Mouse (Mus musculus) monocyte, adult 5-6 weeks (primary cell): ENCODE measurements at regions not wholly inside any gene's neighbourhood (a gene's known extent, or its start where the extent isn't known, plus 50 kb on each side); places are given as distances from the start of the nearest gene placed in this dataset.

Source experiments
- ATAC-seq: fragments of 153-309, 156-312 bp; replicated peaks from 2 replicates; pipeline ENCODE4 v1.8.0; 2017; ENCODE audit warnings: mild to moderate bottlenecking; ENCODE audit not compliant: low TSS enrichment, insufficient number of reproducible peaks, severe bottlenecking, poor library complexity, low FRiP score

GRCm38 (mm10) chr5:52092273-52092672, 98.0 kb downstream of the Dhx15 start:
- ATAC-seq, result no peak

- no peak for ATAC-seq
These were observed 102.2 kb downstream of the Dhx15 start for GRCm38 (mm10) chr5:52088131-52088530.

DNA sequence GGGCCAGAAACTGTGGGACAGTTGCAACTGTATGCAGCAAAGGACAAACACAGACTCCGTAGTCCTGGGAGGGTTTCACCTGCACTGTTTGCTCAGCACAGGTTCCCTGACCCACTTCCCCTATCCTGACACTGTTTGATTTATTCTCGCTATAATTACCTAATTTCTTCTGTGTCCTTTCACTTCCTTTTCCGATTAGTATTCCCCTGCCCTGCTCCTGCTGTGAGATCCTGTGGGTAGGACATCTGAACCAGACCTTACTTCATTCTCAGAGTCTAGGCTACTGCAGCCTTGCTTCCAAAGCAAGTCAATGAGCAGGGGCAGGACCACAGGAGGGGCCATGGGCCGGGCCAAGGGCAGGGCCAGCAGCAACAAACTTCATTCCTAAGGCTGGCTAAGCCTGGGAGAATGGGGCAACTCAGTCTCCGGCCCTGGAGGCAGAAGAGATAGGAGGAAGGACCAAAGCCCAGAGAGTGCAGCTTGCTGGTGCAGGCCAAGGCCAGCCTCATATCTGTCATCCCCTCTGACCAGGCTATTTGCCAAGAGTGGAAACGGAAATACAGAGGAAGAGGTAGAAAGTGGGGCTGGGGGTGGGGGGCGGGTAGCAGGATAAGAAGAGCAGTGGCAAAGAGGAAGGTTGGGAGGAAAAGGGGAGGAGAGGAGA, 103.4 kb downstream of the Dhx15 start:
- peak; percentile 27; the same call in 1 of the 2 replicates for ATAC-seq

DNA sequence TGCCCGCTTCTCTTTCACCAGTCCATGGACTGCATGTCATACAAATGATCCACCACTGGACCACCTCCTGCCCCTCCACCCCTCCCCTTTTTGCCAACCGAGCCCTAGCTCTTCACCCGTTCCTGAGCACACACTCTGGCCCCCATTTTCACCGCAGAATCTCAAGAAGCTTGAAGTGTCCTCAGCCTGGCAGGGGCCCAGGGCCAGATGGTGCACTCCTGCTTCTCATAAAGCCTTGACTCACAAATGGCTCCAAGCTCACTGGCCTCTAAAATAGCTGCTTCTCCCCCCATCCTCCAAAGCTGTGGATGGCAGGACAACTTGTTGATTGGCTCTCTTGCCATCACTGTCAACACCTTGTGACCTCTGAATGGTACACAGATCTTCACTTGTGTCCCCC, 110.0 kb downstream of the Dhx15 start:
- no peak for ATAC-seq

DNA sequence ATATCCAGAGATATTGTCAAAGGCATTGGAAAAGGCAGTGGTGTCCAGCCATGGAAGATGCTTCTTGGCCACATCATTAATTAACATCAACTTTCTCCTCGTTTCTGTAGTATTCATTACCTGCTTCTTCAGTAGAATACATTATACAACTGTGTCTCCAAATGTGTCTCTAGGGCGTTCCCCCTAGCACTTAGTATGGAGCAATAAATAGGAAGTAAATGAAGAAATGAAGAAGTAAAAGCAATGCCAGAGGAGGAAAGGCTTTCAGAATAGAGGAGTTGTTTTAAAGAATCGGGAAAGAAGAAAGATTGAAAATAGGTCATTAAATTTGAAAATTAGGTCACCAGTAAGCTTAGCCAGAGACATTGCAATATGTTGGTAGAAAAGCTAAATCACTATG, 112.6 kb downstream of the Dhx15 start:
- no peak for ATAC-seq

DNA sequence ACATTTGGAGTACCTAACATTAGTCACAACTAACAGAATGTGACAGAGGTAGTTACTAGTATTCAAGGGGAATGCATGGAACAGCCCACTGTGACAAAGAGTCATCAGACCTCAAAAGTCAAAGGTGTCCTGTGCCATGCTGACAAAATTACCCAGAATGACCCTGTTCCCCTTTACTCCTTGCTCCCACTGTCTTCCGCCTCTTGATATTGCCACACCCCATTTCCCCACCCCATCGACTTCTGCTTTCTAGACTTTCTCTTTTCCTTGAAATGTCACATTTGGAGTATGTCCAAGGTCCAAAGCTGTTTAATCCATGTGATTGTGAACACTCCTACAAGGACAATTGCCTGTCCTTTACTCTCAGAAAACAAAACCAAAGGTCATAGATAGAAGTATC, 115.2 kb downstream of the Dhx15 start:
- ATAC-seq, result peak; percentile 68; the same call in 1 of the 2 replicates

GRCm38 (mm10) chr5:52064804-52065451, 125.4 kb downstream of the Dhx15 start:
- ATAC-seq, result peak; percentile 50

DNA sequence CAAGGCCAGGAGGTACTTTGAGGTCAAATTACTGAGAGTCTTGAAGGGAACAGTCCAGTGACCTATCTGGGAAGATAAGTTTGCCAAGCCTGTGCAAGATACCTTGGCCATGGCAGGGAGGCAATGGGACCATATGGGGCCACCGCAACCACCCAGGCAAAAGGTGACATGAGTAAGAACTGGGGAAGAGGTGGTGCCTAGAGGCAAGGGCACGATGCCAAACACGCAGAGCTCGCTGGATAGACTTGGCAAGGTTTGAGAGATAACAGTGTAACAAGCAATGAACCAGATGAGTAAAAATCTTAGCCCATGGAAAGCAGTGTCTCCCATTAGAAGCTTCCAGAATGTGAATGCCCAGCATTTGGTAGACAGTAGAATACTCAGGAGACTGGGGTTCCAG, 128.1 kb downstream of the Dhx15 start:
- no peak for ATAC-seq

DNA sequence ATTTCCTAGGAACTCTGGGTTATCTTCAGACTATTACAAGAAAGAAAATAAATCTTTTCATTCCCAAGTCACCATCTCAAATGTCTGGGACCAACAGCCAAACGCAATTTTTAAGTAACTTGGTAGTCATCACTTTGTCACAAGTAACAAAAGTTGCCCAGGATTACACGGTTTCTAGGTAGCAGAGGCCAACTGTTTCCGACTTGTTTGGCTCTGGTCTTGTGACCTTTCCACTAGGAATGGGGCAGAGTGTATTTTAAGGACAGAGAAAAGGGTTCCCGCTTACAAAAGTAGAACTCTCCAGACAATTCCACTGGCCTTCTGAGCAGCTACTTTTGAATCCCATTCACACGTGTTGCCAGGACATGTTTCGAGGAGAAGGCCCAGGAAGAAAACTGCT, 129.1 kb downstream of the Dhx15 start:
- no peak for ATAC-seq

- no peak for ATAC-seq
These were observed 133.1 kb downstream of the Dhx15 start for GRCm38 (mm10) chr5:52057261-52057660.

DNA sequence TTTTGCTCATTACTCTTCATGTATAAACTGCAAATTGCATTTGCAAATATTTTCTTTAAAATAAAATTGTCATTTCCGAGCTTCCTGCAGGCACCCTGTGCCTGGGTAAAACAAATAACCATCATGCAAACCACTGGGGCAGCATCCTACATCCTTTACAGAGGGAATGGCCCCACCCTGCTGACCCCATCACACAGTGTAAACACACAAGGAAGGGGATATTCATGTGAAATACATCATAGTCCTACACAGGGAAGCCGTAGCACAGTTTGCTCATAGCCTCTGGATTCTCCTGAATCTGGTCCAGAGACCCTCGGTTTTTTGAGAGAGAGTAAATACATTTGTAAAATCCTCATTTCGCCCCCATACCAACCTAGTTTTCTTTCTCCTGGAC, 138.2 kb downstream of the Dhx15 start:
- ATAC-seq, result no peak

DNA sequence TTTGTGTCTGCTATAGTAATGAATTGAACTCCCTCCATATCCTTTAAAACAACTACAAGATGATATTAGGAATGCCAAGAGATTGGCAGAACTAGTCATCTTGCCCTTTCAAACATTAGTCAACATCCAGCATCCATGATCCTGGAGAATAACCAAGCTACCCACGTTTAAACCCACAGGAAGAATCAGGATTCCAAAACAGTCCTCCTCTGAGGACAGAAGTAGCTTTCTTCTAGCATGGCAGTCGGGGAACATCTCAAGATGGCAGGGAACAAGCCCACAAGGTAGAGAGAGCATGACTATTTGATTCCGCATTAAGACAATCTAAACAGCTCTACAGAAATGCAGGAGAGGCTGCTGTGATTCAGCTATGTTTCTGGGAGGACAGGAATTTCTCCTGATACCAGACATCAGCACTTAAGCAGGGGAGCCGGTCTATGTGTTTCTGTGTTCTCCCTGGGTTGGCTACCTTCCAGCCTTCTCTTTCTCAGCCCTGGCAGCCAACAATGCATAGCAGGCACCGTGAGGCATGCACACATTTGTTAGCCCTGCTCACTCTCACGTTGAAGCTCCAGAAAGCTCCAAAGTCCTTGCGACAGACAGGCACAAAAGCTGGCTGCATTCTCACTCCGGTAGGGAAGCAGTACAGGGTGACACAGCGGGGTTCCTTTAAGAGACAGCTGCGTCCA, 138.8 kb downstream of the Dhx15 start:
- no peak for ATAC-seq

DNA sequence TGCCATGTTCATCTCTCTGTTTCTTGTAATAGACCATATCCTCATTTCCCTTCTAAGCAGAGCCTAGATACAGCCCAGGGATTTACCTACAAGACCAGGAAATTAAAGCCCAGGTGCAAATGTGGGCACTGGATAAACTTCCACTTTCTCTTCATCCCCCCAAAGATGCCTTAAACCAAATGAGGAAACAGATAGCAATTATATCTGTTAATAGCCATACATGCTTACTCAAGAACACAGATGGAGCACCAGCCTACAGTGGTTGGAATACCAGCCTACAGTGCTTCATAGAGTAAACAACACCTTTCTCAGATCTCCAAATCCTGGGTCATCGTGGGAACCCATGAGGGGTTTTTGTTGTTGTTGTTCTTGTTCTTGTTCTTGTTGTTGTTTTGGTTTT, 141.5 kb downstream of the Dhx15 start:
- ATAC-seq, result no peak

GRCm38 (mm10) chr5:52046704-52047103, 143.6 kb downstream of the Dhx15 start:
- no peak for ATAC-seq

- ATAC-seq, result no peak
These were observed 146.2 kb downstream of the Dhx15 start for GRCm38 (mm10) chr5:52044101-52044500.

DNA sequence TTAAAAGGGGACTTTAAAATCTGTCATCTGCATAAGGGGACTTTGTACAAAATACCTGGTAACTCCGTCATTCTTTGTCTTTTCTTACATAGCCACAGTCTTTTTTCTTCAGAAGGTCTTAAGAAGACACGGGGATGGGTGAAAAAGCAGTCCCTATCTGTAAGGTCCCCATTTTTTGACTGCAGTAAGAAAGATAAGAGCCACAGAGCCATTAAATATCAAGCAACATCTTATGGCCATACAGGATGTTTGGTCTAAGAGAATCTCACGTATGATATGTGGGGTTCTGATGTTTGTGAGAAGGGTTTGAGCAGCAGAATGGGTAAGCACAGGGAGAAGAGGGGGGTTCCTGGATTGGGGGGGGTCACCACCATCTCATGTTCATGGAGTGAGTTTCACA, 148.9 kb downstream of the Dhx15 start:
- no peak for ATAC-seq

DNA sequence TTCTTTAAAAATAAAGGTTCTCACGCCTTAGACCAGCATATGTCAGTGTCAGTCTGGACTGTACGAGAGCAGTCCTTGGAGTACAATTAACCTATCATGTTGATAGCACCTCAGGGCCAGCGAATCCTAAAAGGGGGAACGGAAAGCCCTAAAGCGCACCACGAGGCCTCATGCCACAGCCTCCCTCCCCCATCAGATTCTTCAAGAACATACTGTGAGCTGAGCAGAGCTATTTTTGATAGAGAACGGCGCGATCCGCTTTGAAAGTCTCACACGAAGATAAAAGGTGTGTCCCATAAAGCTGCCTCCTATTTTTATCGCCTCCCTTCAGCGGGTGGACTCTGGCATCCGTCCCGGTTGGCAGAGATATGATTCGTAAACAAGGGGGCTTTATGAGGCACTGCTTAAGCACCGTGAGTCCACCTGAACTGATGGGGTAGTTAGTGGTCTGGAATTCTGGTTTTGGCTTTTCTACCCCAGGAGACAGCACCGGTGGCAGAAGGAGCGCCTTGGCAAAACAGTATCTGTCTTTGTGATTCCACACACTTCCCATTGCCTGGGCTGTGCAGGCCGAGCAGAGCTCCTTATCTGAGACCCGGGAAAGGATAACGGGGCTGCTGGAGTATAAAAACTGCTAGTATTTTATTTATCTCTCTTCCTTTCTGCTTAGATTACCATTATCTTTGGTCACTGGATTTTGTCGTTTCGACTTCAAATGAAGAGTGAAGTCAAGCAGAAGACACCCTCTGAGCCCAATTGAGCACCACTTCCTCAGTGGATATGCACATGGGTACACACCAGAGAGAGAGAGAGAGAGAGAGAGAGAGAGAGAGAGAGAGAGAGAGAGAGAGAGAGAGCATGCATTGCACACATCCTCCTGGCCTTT, 149.6 kb downstream of the Dhx15 start:
- no peak for ATAC-seq

DNA sequence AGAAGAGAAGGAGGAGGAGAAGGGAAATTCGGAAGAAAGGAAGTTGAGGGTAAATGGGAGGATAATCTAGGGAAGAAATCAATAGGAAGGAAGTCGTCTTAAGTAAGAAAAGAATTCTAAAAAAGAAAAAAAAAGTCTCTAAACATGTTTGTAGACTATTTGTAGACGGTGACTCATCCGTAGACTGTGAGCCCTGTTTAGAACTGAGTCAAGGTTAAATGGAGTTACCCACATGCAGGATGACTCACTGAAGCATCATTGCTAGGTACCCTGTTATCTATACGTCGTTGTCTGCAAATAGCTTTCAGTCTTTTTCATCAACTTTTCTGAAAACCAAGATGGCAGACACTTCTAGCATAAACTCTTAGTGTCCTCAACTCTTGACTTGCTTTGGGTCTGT, 155.0 kb downstream of the Dhx15 start:
- no peak for ATAC-seq

- ATAC-seq, result no peak
These were observed 162.8 kb downstream of the Dhx15 start for GRCm38 (mm10) chr5:52027478-52027877.
